Mouse (Mus musculus) megakaryocyte, embryonic 14.5 days (primary cell): ENCODE measurements around the gene Gli3.

Experiments used
- FLI1 ChIP-seq: IDR thresholded peaks from 2 replicates; pipeline ENCODE4 v1.6.1; 2012; ENCODE audit warnings: low read length, inconsistent platforms, mixed read lengths
- GATA1 ChIP-seq: IDR thresholded peaks from 3 replicates; pipeline ENCODE4 v1.6.1; 2012; ENCODE audit warnings: mixed read lengths, low read length, inconsistent platforms, borderline replicate concordance

- TF ChIP-seq GATA1 (no peak), FLI1 (no peak)
Observed at GRCm38 (mm10) chr13:15495820-15496219, 32.8 kb downstream of the Gli3 start.
